Mouse (Mus musculus): ENCODE data around the gene Shf. TPM values are rescaled to one million over a fixed set of nuclear protein-coding genes. Genes with fewer than 3 reads are reported as not detected.

The Shf gene
- total RNA-seq, 1 experiment, result 9.2 TPM

DNA sequence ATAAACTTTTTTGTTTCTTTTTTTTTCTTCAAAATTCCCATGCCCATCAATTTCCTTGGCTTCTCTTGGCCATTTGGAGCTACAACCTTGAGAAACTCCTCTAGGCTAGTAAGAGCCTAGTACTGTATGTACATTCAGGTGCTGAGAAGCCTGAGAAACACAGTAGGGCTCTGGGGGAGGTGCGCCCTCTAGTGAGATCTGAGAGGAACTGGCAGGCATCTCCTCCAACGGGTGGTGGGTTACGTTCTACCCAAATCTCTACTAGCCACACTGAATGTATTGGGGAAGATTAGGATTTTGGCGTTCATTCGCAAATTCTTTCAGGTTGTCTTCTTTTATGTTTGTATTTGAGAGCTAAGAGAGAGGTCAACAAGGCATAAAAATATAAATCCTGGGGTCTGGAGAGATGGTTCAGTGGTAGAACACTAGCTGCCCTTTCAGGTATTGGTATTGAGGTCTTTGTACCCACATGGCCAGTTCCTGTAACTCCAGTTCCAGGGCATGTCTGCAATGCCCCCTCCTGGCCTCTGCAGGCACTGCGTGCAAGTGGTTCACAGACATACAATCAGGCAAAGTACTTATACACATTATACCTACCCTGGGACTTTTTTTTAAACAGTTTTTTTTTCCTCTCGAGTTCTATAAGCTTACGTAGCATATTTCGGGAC, 66.3 kb downstream of the Shf start:
- TF ChIP-seq ZNF384 (IDR thresholded peaks at IDR 0.05; ENCODE audit: low read depth, low read length), result 0 out of 2 replicates have a peak, but pooled peaks have one; percentile 30
- no peak for TF ChIP-seq HCFC1 (IDR thresholded peaks at IDR 0.05; ENCODE audit: borderline replicate concordance, insufficient read depth, low read length)
- TF ChIP-seq ZC3H11A (IDR thresholded peaks at IDR 0.05; ENCODE audit: borderline replicate concordance, low read depth, low read length), result peak; percentile 51; the same call in 1 of the 2 replicates
- Histone ChIP-seq H3K27ac (ENCODE audit: insufficient read depth, low read depth, low read length, poor library complexity, severe bottlenecking) (no peak overlapping the region), H3K9me3 (ENCODE audit: control insufficient read depth, insufficient read depth, low read depth, low read length) (no peaks in the 10 kb centered on the region), H3K4me3 (ENCODE audit: insufficient read depth in 1 of 2, low read depth in 1 of 2, low read length in 2 of 2, poor library complexity in 1 of 2, severe bottlenecking in 1 of 2) (no peak overlapping the region), H3K9ac (ENCODE audit: insufficient read depth, low read depth, low read length, poor library complexity, severe bottlenecking) (no peak overlapping the region), H3K36me3 (ENCODE audit: control insufficient read depth, insufficient read depth, low read length, poor library complexity, severe bottlenecking) (no peaks in the 10 kb centered on the region), H3K4me1 (ENCODE audit: control insufficient read depth in 2 of 2, insufficient read depth in 2 of 2, low read length in 2 of 2, poor library complexity in 1 of 2) (peaks cover 0 to 2% of the 10 kb centered on the region in 2 experiments; a peak in 1 of 4 replicates)
- in situ Hi-C loops (cut with MboI; ENCODE audit: low sequenced_read_pairs in 2 of 2, unreplicated experiment in 2 of 2), result no loop called here
- DNase-seq (ENCODE audit: low read depth, low spot score), result peak; percentile 91

DNA sequence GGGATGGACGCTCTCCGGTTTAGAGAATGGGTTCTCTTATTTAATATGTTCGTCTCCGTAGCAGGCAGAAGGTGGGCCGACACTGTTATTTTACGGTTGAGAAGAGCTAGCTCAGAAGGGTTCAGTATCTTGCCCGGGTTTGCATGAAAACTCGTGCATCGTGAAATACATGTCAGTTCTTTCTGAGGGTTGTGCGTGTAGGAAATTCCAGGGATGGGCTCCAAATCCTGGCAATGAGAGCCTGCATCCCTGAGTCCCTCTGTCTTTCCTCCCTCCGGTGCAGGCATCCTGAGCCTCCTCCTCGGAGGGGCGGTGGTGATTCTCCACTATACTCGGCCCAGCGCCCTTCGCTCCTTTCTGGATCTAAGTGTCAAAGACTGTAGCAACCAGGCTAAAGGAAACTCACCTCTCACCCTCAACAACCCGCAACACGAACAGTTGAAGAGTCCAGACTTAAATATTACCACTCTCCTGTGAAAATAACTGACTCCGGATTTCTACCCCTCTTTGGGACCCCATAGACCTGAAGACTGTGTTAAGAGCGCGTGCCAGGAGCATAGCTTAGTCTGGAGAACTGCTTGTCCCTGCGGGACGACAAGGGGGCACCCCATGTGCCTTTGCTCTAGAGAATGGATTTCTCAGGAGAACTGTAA, 66.9 kb downstream of the Shf start:
- peaks cover 0 to 8% of the 10 kb centered on the region in 2 experiments; a peak in 2 of 4 replicates for H3K4me1 ChIP-seq (ENCODE audit: control insufficient read depth in 2 of 2, insufficient read depth in 2 of 2, low read length in 2 of 2, poor library complexity in 1 of 2)

DNA sequence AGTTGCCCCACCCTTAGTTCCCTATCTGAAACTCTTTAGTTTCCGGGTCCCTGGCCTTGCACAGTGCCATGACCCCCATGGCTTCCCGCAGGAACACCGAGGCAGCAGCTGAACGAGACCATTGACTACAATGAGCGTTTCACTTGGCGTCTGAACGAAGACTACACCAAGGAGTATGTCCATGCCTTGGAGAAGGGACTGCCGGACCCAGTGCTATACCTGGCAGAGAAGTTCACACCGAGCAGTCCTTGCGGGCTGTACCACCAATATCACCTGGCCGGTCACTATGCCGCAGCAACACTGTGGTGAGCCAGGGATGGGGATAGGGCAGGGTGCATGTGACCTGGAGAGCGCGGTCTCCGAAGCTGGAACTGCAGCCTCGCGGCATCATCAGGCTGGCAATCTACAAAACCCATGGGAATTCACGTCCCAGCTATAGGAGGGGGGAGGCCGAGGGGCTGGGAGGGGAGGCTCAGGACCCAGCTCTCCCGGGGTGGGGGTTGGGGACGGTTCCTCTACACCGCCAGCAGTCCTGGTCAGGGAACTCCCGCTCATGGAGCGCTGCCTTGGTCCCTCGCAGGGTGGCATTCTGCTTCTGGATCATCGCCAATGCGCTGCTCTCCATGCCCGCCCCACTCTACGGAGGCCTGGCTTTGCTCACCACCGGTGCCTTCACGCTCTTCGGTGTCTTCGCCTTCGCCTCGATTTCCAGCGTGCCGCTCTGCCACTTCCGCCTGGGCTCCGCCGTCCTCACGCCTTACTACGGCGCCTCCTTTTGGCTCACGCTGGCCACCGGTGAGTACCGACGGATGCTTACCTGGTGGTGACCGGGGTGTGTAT, 67.7 kb downstream of the Shf start:
- DNase-seq (ENCODE audit: low read depth, low spot score), result no peak
- no peaks in the 10 kb centered on the region for H3K9me3 ChIP-seq (ENCODE audit: control insufficient read depth, insufficient read depth, low read depth, low read length)
- no peak overlapping the region for H3K27ac ChIP-seq (ENCODE audit: insufficient read depth, low read depth, low read length, poor library complexity, severe bottlenecking)
- no peak for TF ChIP-seq HCFC1 (IDR thresholded peaks at IDR 0.05; ENCODE audit: borderline replicate concordance, insufficient read depth, low read length)
- TF ChIP-seq ZC3H11A (IDR thresholded peaks at IDR 0.05; ENCODE audit: borderline replicate concordance, low read depth, low read length), result no peak
- TF ChIP-seq ZNF384 (IDR thresholded peaks at IDR 0.05; ENCODE audit: low read depth, low read length), result no peak
- no peak for TF ChIP-seq MAFK (IDR thresholded peaks at IDR 0.05; ENCODE audit: insufficient read depth, low read depth, low read length)
- no peak for TF ChIP-seq CHD2 (IDR thresholded peaks at IDR 0.05; ENCODE audit: low read depth, low read length)
- H3K4me3 ChIP-seq (ENCODE audit: insufficient read depth in 1 of 2, low read depth in 1 of 2, low read length in 2 of 2, poor library complexity in 1 of 2, severe bottlenecking in 1 of 2), result peak overlapping the region; percentile 25 to 54; a peak in 2 of 4 replicates
- H3K9ac ChIP-seq (ENCODE audit: insufficient read depth, low read depth, low read length, poor library complexity, severe bottlenecking), result no peak overlapping the region
- in situ Hi-C loops (cut with MboI; ENCODE audit: low sequenced_read_pairs in 2 of 2, unreplicated experiment in 2 of 2), result no loop called here
- H3K4me1 ChIP-seq (ENCODE audit: control insufficient read depth in 2 of 2, insufficient read depth in 2 of 2, low read length in 2 of 2, poor library complexity in 1 of 2), result peaks cover 0 to 8% of the 10 kb centered on the region in 2 experiments; a peak in 2 of 4 replicates
- no peaks in the 10 kb centered on the region for H3K36me3 ChIP-seq (ENCODE audit: control insufficient read depth, insufficient read depth, low read length, poor library complexity, severe bottlenecking)

More for the DNA sequence above, 66.9 kb downstream of the Shf start:
- Histone ChIP-seq H3K9ac (ENCODE audit: insufficient read depth, low read depth, low read length, poor library complexity, severe bottlenecking) (no peak overlapping the region), H3K4me3 (ENCODE audit: insufficient read depth in 1 of 2, low read depth in 1 of 2, low read length in 2 of 2, poor library complexity in 1 of 2, severe bottlenecking in 1 of 2) (peak overlapping the region; percentile 11 to 54; a peak in 2 of 4 replicates), H3K27ac (ENCODE audit: insufficient read depth, low read depth, low read length, poor library complexity, severe bottlenecking) (no peak overlapping the region), H3K9me3 (ENCODE audit: control insufficient read depth, insufficient read depth, low read depth, low read length) (no peaks in the 10 kb centered on the region), H3K36me3 (ENCODE audit: control insufficient read depth, insufficient read depth, low read length, poor library complexity, severe bottlenecking) (no peaks in the 10 kb centered on the region)
- no peak for DNase-seq (ENCODE audit: low read depth, low spot score)
- TF ChIP-seq HCFC1 (IDR thresholded peaks at IDR 0.05; ENCODE audit: borderline replicate concordance, insufficient read depth, low read length) (no peak), ZNF384 (IDR thresholded peaks at IDR 0.05; ENCODE audit: low read depth, low read length) (no peak), CHD2 (IDR thresholded peaks at IDR 0.05; ENCODE audit: low read depth, low read length) (no peak), MAFK (IDR thresholded peaks at IDR 0.05; ENCODE audit: insufficient read depth, low read depth, low read length) (no peak), ZC3H11A (IDR thresholded peaks at IDR 0.05; ENCODE audit: borderline replicate concordance, low read depth, low read length) (no peak)
- in situ Hi-C loops (cut with MboI; ENCODE audit: low sequenced_read_pairs in 2 of 2, unreplicated experiment in 2 of 2), result no loop called here

DNA sequence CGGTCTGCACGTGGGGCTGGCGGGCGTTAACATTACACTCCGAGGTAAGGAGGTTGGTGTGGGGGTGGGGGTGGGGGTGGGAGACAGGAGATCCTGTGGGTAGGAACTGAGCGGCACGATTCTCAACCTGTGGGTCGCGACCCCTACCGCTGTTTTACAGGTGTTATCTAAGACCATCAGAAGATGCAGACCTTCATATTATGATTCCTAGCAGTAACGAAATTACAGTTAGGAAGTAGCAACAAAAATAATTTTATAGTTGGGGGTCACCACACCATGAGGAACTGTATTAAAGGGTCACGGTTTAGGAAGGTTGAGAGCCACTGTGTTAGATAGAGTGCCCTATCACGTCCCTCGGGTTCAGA, 68.3 kb downstream of the Shf start:
- Histone ChIP-seq H3K9ac (ENCODE audit: insufficient read depth, low read depth, low read length, poor library complexity, severe bottlenecking) (no peak overlapping the region), H3K9me3 (ENCODE audit: control insufficient read depth, insufficient read depth, low read depth, low read length) (no peaks in the 10 kb centered on the region), H3K4me1 (ENCODE audit: control insufficient read depth in 2 of 2, insufficient read depth in 2 of 2, low read length in 2 of 2, poor library complexity in 1 of 2) (peaks cover 0 to 10% of the 10 kb centered on the region in 2 experiments; a peak in 2 of 4 replicates), H3K4me3 (ENCODE audit: insufficient read depth in 1 of 2, low read depth in 1 of 2, low read length in 2 of 2, poor library complexity in 1 of 2, severe bottlenecking in 1 of 2) (no peak overlapping the region), H3K36me3 (ENCODE audit: control insufficient read depth, insufficient read depth, low read length, poor library complexity, severe bottlenecking) (no peaks in the 10 kb centered on the region), H3K27ac (ENCODE audit: insufficient read depth, low read depth, low read length, poor library complexity, severe bottlenecking) (no peak overlapping the region)
- in situ Hi-C loops (cut with MboI; ENCODE audit: low sequenced_read_pairs in 2 of 2, unreplicated experiment in 2 of 2), result no loop called here
- DNase-seq (ENCODE audit: low read depth, low spot score), result no peak
- peak; percentile 85 for TF ChIP-seq CHD2 (IDR thresholded peaks at IDR 0.05; ENCODE audit: low read depth, low read length)
- TF ChIP-seq ZNF384 (IDR thresholded peaks at IDR 0.05; ENCODE audit: low read depth, low read length), result no peak

All from ES-E14 (cell line).